Mouse (Mus musculus) adrenal gland, postnatal 4 days (tissue): ENCODE data around the gene Mup17. TPM values are rescaled to one million over a fixed set of nuclear protein-coding genes. Genes with fewer than 3 reads are reported as not detected.
"Not testable (repeated sequence)": the region's sequence is repeated elsewhere in the genome, so short reads cannot be mapped to it uniquely, and the experiment has no call there.

ENCODE experiments used
- DNase-seq, 2 experiments: peaks; one replicate each; pipeline ENCODE4 v3.0.0; 2021 to 2022; ENCODE audit warnings: low spot score in 2 of 2, mixed read lengths in 2 of 2
- long read RNA-seq, 2 experiments: library from polyadenylated mRNA; stranded (forward); transcript quantifications; one replicate each; pipeline ENCODE4 v2.0.0; 2021
- total RNA-seq, 2 experiments: library from RNA; stranded (reverse); gene quantifications; 2 replicates each; pipeline ENCODE4 v1.2.3; 2021

The Mup17 gene
- not detected for total RNA-seq
- long read RNA-seq, experiment 1: 0 reads
- long read RNA-seq, experiment 2: 0 reads

DNA sequence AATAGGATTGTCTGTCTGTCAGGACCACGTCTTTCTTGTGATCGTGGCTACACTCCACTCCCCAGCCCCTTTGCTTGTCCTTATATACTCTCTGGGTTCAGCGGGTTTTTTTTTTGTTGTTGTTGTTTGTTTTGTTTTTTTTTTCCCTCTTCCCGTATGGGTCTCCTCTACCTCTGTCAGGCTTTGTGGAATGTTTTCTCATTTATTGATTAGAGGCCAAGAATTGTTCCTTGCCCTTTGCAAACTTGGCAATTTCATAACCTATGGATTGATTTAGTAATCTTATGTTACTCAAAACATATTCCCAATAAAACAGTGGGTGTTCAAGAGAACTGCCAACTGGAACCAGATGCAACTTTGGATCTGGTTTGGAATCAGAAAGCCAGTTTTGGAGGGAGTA lies at the start of gene Mup17:
TSS of gene Mup17 (minus strand) at position 101 of the 400 bp plus-strand sequence.
- DNase-seq: not testable (repeated sequence)

DNA sequence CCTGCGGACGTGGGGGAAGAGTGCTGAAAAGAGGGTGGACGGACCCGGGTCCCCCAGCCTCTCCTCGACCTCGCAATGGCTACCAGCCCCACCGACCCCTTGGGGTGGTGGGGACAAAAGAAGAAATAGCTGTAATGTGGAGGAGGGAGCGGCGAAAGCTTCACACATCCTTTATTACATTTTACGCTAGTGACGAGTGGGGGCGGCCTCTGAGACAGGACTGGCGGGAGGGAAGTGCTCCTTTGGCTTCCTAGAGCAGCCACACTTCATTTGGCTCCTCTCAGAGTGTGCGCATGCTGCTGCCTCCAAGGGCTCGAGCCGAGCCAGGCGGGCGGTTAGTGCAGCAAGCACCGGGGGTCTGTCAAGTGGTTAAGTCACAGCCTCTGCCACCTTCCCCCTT lies 24.1 kb downstream of the Mup17 start:
- not testable (repeated sequence) for DNase-seq

DNA sequence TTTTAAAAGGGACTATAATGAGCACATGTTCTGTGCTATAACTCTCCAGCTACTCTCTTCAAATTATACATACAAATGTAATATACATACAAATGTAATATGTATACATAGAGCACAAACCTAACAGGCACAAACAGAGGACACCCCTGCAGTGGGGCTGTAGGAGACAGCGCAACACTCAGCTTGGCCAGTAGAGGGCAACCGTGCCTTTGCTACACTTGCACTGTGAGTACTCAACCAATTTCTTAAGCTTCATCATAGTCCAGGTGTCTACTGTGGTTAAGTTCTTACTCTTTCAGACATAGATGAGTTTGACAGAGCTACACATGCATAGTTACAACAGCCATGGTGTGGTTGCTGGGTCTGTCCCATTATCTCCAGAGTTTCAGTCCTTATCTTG lies 39.8 kb downstream of the Mup17 start:
- not testable (repeated sequence) for DNase-seq

Other genes starting within 250 kb of the Mup17 start
- gene Mup15, start 156.1 kb downstream of the Mup17 start, total RNA-seq: not detected
- not detected for gene Mup16, start 76.3 kb downstream of the Mup17 start, total RNA-seq
- not detected for gene Mup18, start 78.3 kb upstream of the Mup17 start, total RNA-seq
- not detected for gene Mup19, start 186.4 kb upstream of the Mup17 start, total RNA-seq
- gene Mup5, start 239.4 kb upstream of the Mup17 start, total RNA-seq: not detected